Mouse (Mus musculus) urinary bladder, postnatal 10 days (tissue): ENCODE measurements around the gene Col5a3.
"Not testable (repeated sequence)": the region's sequence is repeated elsewhere in the genome, so short reads cannot be mapped to it uniquely, and the experiment has no call there.

Experiments used
- DNase-seq: peaks from one replicate; pipeline ENCODE4 v3.0.0; 2022; ENCODE audit warnings: low spot score

The Col5a3 gene

DNA sequence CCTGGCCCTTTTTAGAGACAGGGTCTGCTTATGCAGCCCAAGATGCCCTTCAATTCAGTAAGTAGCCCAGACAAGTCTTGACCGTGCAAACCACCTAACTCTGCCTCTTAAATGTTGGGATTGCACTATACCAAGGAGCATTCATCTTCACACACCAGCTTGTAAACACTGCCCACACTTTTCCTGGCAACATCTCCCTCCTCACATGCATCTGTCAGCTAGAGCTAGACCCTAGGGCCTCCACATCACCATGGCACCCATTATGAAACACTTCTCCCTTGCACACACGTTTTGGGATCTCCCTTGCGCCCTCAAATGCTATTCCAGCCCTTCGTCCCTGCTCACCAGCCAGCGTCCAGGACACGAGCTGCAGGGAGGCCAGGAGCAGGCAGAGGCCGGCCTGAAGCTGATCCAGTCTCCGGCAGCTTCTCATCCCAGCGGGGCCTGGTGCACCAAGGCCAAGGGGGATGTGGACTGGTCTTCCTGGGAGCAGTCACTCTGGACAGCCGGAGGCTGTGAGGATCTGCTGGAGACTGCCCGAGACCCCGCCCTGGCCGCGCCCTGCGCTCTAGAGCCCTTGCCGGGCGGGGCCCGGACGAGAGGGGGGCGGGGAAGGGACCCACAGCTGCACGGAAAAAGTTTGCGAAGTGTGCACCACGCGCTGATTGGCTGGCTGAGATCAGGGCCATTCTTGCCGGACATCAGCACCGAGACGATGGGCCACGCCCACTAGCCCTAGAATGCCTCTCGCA lies at the start of gene Col5a3:
Gene Col5a3 (minus strand): TSS at position 547 of the 752 bp plus-strand sequence.
- DNase-seq: no peak

DNA sequence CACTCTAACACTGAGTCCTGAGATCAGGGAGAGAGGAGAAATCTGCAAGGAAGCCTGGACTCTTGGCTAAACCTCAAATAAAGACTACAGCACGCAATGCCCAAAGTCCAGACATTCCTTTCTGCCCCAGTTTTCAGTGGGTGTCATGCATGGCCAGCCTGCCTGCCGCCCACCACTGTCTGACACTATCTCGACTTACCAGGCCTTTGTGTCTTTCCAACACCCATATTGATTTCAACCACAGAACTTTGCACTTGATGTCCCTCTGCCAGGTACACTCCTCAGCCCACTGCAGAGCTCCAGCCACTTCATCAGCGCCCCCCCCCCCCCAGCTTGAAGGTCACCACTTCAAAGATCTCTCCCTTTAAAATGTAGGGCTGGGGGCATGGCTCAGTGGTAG lies 47.4 kb upstream of the Col5a3 start:
- DNase-seq: no peak

DNA sequence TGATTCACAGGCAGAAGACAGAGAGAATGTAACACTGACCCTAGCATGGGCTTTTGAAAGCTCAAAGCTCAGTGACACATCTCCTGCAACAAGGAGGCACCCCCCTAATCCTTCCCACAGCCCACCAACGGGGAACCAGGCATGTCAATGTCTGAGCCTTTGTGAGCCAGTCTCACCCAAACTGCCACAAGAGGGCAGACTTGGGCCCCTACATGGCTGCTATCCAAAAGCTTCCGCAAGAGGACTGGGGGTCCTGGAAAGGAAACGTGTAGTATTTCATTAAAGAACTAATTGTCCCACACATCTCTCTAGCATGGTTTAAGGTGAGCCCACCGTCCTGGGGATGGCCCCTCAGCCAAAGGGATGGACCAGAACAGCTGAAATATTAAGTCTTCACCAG lies 47.0 kb upstream of the Col5a3 start:
- no peak for DNase-seq

DNA sequence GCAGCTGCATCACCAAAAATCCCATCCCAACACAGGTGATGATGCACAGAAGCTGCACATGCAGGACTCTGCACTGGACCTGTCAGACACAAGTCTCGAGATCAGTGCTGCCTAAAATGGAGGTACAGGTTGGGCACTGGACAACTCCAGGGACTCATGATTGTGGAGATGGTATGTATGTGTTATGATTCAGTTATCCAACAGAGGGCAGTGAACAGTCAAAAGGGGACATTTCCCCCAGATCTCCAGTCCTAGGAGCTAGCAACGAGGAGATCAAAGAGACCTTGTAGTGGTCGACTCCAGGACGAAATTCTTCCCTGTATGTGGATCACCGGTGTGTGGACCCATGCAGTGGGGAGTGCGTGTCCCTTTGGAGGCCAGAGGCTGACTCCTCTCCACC lies 45.1 kb upstream of the Col5a3 start:
- DNase-seq: no peak

DNA sequence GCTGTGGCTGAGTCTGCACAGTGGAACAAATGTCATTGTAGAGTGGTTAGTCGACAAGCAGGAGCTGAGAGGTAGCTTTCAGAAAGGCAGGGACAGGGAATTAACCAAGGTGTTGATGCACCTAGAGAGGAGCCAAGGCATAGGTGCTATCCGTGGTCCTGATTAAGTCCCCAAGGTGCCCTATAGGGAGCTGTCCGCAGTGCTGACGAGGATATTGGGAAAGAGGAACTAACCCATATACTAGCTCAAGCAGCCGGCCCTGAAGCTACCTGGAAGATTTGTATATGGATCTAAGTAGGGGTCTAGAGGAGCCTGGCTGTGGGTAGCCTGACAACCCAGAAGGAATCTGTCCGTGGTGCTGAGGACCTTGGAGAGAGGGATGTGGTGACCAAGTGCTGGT lies 42.3 kb upstream of the Col5a3 start:
- DNase-seq: no peak

DNA sequence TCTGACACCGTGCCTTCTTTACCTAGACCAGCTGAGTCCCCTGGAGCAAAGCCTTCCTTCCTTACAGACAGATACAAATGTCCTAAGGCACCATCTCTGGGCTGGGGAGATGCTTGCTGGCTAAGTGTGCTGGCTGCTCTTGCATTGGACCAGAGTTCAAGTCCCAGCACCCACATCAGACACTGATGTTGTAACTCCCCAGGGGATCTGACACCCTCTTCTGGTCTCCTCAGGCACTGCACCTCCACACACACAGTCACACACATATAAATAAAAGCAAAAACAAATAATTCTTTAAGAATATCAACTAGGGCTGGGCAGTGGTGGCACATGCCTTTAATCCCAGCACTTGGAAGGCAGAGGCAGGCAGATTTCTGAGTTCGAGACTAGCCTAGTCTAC lies 35.3 kb upstream of the Col5a3 start:
- DNase-seq: no peak

DNA sequence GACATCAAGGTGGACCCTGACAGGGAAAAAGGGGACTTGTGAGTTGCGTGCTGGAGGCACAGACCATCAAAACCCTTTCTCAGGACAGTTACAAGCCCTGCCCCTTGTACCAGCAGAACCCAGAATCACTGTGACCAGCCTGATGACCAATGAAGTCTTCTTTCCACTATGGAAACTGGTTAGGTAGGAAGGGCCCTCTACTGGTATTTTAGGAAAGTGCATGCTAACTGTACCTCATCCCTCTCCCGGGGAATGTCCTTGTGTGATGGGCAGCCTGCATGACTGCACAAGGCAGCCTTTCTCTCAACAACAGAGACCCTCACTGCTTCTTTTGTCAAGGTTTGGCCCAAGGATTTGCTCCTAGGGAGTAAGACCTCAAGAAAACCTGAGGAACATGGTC lies 27.8 kb upstream of the Col5a3 start:
- DNase-seq: no peak

DNA sequence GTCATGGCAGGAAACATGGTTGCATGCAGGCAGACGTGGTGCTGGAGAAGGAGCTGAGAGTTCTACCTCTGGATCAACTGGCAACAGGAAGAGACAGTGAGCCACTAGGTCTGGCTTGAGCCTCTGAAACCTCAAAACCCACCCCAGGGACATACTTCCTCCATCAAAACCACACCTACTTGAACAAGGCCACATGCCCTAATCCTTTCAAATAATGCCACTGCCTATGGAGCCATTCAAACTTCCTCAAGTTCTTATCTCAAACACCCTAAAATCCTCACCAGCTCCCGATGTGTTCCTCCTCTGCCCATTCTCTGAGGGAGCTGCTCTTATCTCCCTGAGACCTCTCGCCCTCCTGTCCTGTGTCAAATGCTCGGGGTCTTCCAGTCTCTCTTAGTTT lies 27.3 kb upstream of the Col5a3 start:
- DNase-seq: no peak

DNA sequence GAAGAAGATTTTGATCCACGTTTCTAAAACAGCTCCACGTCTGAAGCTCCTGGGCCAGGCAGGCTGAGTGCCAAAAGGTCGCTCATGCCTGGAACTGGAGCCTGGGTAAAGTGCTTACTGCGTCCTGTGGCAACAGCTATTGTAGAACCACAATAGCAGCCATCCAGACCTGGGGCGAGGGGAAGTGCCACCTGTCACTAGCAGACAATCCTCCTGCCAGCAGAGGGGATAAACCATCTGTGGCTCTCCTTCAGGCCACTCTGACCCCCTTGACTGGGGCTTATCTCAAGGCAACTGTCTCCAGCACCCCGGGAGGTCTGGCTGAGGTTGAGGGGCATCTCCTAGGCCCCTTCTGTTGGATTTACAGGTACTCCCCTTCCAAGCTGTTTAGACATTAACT lies 24.1 kb upstream of the Col5a3 start:
- DNase-seq: no peak

DNA sequence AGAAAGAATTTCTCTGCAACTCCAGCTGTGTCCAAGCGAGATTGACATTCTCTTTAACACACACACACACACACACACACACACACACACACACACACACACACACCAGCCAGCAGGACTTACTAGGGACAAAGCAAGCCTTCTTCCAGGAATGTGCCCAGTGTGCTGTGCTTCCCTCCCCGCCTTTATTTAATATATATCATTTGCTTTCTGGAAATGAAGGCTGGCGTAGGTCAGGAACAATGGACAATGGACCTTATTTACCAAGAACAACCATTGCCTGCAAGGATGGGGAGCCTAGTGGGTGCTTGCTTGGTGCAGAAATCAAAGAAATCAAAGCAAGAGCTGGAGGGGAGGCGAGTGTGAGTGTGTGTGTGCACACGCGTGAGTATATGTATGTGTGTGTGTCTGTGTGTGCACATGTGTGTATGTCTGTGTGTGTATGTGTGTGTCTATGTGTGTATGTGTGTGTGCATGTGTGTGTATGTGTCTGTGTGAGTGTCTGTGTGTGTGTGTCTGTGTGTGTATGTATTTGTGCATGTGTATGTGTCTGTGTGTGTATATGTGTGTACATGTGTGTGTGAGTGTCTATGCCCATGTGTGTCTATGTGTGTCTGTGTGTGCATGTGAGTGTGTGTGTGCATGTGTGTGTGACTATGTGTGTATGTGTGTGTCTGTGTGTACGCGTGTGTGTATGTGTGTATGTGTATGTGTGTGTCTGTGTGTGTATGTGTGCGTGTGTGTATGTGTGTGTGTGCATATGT lies 22.5 kb upstream of the Col5a3 start:
- no peak for DNase-seq

DNA sequence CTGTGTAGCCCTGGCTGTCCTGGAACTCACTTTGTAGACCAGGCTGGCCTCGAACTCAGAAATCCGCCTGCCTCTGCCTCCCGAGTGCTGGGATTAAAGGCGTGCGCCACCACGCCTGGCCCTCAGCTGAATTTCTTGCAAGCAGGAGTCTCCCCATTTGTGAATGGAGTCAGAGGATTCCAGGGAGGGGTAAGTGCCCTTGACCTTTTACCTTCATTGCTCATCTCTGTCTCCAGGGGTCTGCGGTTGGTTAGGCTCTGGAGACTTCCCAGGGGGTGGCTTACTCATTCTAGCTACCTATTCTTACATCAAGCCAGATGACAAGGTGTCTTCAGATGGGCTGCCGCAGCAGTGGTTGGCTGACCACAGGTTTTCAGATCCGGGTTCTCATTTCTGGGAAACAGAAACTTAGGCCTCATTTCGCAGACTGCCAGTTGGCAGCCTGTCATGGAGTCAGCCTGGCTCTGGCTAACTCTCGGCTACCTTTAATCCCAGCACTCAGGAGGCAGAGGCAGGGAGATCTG lies 20.6 kb upstream of the Col5a3 start:
- DNase-seq: not testable (repeated sequence)

DNA sequence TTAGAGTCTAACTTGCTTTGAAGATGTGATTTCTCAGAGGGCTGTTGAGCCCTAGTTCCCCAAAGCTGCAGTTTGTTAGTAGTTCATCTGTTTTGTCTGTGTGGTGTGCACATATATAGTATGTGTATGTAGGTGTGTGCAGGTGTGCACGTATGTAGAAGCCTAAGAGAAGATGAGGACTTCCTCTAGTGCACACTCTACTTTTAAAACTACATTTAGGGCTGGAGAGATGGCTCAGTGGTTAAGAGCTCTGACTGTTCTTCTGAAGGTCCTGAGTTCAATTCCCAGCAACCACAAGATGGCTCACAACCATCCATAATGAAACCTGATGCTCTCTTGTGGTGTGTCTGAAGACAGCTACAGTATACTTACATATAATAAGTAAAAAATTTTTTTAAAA lies 20.0 kb upstream of the Col5a3 start:
- no peak for DNase-seq

DNA sequence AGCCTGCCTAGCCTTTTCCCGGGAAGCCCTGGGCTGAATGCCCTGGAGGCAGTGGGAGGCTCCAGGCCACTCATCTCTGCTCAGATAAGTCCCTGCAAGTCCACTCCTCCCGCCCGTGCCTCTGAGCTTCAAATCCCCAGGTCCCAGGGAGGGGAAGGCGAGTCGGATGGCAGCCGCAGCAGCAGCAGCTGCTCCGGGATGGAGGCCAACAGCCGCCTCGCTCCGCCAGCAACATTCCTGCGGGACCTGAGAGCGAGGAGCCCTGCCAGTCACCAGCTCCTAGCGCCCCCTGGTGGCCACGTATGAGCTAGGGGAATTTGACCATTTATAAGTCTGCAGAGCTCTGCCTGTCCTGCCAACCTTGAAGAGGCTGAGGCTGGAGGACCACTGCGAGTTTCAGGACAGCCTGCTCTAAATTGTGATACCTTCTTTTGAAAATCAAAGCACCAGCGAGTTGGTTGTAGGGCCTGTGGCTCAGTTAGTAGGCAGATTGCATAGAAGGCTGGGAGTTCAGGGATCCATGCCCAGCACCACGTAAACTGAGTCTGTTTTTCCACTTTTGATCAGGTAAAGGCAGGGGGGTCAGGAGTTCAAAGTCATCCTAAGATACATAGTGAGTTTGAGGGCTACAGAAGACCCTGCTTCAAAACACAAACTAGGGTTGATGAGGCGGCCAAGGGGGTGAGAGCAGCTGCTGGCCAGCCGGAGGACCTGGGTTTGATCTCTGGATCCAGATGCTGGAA lies 16.2 kb upstream of the Col5a3 start:
- peak; percentile 89 for DNase-seq

DNA sequence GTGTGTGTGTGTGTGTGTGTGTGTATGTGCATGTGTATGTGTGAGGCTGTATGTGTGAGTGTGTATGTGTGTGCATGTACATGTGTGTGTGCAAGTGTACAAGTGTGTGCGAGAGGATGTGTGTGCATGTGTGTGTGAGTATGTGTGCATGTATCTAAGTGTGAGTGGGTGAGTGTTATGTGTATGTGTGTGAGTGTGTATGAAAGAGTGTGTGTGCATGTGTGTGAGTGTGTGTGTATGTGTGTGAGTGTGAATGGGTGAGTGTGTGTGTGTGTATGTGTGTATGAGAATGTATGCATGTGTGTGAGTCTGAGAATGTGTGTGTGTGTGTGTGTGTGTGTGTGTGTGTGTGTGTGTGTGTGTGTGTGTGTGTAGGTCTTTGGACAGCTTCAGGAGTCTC lies 13.3 kb upstream of the Col5a3 start:
- DNase-seq: no peak

DNA sequence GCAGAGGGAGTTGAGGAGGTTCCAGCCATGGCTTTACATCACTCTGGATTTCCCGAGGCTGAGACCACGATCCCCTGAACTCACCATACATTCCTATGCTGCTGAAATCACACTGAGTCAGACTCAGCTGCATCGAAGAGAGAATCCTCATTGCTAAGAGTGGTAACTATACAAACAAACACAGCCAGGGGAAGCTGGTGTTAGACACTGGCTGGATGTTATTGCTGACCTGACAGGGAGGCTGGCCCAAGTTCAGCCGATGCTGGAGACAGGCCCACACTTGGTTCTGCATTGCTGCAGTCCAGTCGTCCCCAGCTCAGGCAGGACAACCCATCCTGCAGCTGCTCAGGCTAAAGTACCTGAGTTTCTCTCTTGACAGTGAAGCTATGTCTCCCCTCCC lies 10.9 kb upstream of the Col5a3 start:
- no peak for DNase-seq

DNA sequence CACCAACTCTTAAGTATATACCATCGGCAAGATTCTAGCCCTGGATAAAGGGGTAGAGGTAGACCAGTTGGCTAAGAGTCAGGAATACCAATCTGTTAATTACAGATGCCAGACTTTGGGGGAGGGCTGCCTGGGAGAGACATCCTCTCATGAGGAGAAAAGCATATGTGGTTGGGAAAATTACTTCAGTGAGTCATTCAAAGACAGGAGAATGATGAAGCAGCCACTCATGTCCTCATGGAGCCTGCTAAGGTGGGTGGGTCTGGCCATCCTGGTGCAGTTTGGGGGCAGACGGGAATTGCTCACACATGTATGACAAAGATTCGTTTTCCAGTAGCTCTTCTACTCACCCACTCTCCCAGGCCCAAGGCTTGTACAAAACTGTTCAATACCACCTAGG lies 8.0 kb upstream of the Col5a3 start:
- DNase-seq: no peak

DNA sequence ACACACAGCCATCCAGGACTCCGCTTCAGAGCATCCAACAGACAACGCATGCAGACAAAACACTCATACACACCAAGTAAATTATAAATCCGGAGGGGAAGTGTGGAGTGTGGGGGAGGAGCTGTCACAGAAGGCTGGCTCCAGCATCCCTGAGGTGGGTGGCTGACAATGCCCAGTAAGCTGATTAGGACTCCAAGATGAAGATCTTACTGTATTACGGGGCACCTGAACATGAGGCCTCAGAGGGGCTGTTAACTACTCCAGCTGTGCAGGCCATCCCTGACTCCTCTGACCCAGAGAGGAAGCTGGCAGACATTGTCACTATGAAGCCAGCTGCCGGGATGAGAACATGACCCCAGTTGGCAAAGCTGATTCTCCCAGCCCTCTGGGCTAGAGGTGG lies 5.1 kb upstream of the Col5a3 start:
- DNase-seq: no peak

DNA sequence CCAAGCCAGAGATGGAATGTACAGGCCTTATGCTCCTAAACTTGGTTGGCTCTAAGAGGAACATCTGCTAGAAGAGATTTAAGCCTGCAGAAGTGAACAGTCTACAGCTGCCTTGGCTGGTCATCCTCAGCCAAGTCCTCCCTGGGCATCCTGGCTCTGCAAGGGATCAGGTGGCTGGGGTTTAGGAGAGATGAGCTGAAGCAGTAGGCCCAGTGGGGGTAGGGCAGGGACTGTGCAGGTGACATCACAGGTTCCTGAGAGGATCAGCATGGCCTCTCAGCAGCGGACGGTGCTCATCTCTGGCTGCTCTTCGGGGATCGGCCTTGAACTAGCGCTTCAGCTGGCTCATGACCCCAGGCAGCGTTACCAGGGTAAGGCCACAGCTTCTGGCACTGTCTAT lies 3.4 kb upstream of the Col5a3 start, which contains the start of gene Rdh8:
Gene Rdh8 (plus strand): TSS at position 268 of the 400 bp plus-strand sequence.
- DNase-seq: no peak

DNA sequence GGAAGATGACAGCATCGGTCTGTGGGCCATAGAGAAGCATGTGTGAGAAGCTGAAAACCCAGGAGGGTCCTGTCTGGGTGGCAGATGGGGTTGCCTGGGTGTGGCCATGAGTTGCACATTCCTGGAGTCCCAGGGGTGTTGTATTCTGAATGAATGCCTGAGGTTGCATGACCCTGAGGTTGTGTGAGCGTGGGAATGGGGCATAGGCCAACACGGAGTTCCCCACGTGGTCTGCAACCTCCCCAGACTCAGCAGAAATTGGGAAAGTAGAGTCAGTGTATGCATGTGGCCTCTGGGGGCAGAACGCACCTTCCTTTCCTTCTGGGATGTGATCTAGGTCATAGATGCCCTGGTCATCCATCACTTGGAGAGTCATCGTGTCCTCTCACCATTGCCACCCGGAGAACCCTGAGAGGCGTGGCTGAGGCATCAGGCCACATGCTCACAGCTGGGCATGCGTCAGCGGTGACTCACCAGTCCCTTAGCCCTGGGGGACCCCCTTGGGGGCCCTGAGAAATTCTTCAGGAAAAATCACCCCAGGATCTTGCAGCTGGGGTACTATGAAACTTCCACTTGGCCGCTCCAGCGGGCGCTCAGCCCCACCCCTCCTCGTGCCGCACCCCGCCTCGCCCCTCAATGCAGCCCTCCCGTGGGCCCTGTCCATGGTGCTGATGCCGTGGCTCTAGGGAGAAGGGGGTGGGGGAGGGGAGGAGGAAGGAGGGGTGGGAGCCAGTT lies 2.2 kb downstream of the Col5a3 start:
- no peak for DNase-seq

DNA sequence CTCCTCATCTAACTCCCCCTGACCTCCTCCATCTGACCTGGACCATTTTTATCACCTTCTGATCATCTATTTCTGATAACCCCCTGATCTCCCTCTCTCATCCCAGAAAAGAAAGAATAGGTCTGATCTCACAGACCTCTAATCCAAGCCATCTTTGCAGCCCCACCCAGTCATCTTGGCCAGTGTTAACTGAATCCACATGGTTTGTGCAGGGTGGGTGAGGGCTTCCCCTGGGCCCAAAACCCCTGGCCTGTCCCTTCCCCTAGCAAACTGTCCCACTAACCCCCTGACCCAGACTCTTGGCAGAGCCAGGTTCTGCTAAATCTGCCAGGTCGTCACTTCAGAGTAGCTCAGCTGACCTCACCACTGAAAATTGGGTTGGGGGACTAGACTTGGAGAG lies 4.1 kb downstream of the Col5a3 start:
- no peak for DNase-seq

DNA sequence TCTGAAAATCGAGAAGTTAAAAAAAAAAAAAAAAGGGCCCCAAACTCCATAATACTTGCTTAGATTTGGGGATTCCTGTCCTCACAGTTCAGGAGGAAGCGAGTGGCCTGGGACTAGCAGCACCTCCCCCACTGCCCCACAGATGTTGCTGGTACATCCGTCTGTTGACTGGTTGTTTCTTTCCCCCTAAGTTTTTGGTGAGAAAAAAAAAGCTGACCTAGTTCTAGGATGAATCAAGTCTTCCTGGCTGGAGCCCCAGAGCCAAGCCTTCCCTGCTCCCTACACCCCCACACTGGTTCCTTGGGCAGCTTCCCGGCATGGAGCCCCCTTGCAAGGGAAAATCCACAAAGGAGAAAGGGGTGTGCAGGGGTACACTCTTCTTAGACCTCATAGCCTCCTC lies 4.6 kb downstream of the Col5a3 start:
- DNase-seq: no peak

DNA sequence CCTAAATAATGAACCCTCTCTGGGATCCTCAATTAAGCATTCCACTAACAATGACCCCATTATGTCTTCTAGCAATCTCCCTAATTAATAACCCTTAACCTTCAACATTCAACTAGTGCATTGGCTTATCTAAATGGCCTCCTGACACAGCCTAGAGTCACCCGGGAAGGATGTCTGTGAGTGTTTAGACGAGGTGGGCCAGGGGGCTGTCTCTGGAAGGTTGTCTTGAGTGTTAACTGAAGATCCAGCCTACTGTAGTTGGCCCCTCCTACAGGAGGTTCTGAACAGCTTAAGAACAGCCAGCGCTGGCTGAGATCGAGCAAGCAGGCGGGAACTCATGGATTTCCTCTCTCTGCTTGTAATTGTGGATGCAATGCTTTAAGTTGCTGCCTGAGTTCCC lies 9.2 kb downstream of the Col5a3 start:
- no peak for DNase-seq
